Mouse (Mus musculus): ENCODE measurements around the gene Mta3. TPM values are rescaled to one million over a fixed set of nuclear protein-coding genes. Genes with fewer than 3 reads are reported as not detected.

Mta3 gene
- 46.2 and 49.0 TPM in 2 replicates for polyA plus RNA-seq (2016; fragmentation: Nextera tagmentation; extraction: Ambion mirVana)

DNA sequence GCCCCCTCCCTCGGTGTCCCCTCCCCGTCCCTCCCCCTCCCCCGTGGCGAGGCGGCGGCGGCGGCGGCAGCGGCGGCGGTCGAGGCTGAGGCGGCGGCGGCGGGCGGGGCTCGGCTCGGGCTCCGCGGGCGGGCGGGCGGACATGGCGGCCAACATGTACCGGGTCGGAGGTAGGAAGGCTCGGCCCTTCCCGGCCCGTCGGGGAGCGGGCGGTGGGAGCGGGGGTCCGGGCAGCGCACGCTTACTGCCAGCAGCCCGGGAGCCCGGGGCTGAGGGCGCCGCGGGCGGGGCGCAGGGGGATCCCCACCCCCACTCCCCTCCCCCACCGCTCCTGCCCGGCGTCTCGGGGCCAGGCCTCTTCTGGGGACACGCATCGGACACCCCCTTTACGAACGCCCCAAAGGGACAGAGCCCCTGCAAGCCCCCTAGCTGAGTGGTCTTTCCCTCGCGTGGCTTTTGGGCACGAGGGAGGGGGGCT, at the start of gene Mta3:
Gene Mta3, plus strand, starts transcription at position 48 of the 478 bp plus-strand sequence.
- DNase-seq (ENCODE audit: low spot score) = peak; percentile 78
- peaks cover 22% of the 10 kb centered on the region for H3K4me1 ChIP-seq
- no peaks in the 10 kb centered on the region for H3K27me3 ChIP-seq (ENCODE audit: low read depth, poor library complexity, severe bottlenecking)
- 0% methylated on average over 40 of the region's 56 CpGs for WGBS
- peak within 1 kb of the TSS; percentile 93 for H3K4me3 ChIP-seq
- peak within 1 kb of the TSS; percentile 99 for H3K27ac ChIP-seq
- H3K9me3 ChIP-seq (replicated peaks) = no peaks in the 10 kb centered on the region
- peaks cover 22% of the 10 kb centered on the region for H3K36me3 ChIP-seq

DNA sequence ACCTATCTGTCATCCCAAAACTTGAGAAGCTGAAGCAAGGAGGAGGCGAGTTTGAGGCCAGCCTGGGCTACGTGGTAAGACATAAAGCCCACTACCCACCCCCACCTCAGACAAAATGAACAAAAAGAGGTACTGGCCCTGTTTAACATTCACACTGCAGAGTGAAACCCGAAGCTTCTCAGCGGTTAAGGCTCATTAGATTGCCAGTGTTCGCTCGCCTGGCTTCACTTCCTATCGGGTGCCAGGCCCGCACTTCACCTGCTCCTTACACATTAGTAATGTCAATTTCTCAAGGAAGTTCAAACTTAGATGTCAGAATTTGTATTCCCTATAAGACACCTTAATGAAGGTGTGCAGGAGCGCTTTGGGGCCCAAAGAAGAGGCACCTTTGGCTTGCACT, 48.6 kb upstream of the Mta3 start:
- Histone ChIP-seq H3K4me1 (peaks cover 14% of the 10 kb centered on the region), H3K9me3 (replicated peaks) (no peaks in the 10 kb centered on the region), H3K27me3 (ENCODE audit: low read depth, poor library complexity, severe bottlenecking) (no peaks in the 10 kb centered on the region), H3K27ac (no peak overlapping the region), H3K4me3 (no peak overlapping the region), H3K36me3 (no peaks in the 10 kb centered on the region)
- no peak for DNase-seq (ENCODE audit: low spot score)
- WGBS = 73% methylated on average over 9 of the region's 9 CpGs

DNA sequence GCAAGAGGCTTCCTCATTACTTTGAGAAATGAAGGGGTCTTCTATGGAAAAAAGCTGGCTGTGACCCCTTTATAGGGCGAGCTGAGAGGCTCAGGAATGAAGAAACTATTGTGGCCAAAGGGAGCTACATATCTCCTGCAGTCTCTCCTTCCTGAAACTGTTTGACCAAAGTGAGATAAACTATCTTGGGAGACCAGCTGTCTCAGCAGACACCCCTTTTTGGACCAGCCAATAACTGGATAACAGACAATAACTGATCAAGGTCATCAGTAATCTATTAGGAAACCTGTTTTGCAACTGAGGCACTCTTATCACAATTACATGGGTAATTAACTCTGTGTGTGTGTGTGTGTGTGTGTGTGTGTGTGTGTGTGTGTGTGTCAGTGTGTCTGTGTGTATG, 47.0 kb upstream of the Mta3 start:
- whole genome bisulfite sequencing = 67% methylated on average over 1 of the region's 1 CpGs
- no peak for DNase-seq (ENCODE audit: low spot score)
- no peak overlapping the region for H3K4me3 ChIP-seq
- H3K9me3 ChIP-seq (replicated peaks) = no peaks in the 10 kb centered on the region
- H3K36me3 ChIP-seq = no peaks in the 10 kb centered on the region
- H3K4me1 ChIP-seq = peaks cover 14% of the 10 kb centered on the region
- no peak overlapping the region for H3K27ac ChIP-seq
- no peaks in the 10 kb centered on the region for H3K27me3 ChIP-seq (ENCODE audit: low read depth, poor library complexity, severe bottlenecking)

DNA sequence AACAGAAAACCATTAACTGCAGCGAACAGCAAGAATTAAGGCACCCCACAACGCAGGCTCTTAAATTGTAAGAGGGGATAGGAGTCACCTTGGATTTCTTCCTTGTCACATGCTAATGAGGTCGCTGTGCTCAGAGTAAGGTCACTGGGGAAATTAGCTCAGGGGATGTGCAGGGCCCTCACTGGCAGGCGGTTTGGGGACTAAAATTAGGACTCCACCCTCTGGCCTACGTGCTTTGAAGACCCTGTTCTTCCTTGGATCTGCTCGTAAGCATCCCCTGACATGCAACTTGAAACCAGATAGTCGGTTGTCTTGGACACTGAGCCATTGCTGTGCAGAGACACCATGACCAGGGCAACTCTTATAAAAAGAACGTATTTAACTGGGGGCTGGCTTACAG, 41.2 kb upstream of the Mta3 start:
- Histone ChIP-seq H3K4me1 (peaks cover 2% of the 10 kb centered on the region; the same call in 1 of the 2 replicates), H3K9me3 (replicated peaks) (no peaks in the 10 kb centered on the region), H3K4me3 (no peak overlapping the region), H3K36me3 (no peaks in the 10 kb centered on the region), H3K27me3 (ENCODE audit: low read depth, poor library complexity, severe bottlenecking) (no peaks in the 10 kb centered on the region), H3K27ac (no peak overlapping the region)
- DNase-seq (ENCODE audit: low spot score) = no peak
- 40% methylated on average over 8 of the region's 8 CpGs for WGBS

DNA sequence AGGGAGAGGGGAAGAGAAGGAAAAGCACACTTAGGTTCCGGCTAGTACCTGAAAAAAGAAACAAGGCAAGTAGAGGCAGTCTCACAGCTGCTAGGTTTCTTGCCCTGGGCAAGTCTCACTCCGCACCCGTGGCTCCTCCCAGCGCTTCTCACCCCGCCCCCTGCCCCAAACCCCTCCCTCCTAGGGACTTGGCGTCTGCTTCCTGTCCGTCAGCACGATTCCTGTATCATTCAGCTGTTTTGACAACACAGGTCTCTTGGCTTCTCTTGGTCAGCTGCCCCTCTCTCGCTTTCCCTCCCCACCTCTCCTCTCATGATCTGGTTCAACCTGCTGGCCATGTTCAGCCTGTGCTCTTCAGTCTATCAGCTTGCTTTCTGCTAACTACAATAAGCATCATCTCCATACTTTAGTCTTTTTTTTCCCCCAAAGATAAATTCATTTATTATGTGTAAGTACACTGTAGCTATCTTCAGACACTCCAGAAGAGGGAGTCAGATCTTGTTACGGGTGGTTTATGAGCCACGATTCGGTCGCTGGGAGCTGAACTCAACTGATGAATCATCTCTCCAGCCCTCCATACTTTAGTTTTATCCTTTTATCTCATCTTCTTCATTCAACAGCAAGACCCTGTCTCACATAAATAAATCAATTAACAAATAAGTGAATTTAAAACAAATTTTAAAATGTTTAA, 39.2 kb upstream of the Mta3 start:
- Histone ChIP-seq H3K9me3 (replicated peaks) (no peaks in the 10 kb centered on the region), H3K36me3 (no peaks in the 10 kb centered on the region), H3K27ac (no peak overlapping the region), H3K4me1 (peaks cover 2% of the 10 kb centered on the region; the same call in 1 of the 2 replicates), H3K4me3 (no peak overlapping the region), H3K27me3 (ENCODE audit: low read depth, poor library complexity, severe bottlenecking) (no peaks in the 10 kb centered on the region)
- no peak for DNase-seq (ENCODE audit: low spot score)
- 71% methylated on average over 13 of the region's 13 CpGs for WGBS

DNA sequence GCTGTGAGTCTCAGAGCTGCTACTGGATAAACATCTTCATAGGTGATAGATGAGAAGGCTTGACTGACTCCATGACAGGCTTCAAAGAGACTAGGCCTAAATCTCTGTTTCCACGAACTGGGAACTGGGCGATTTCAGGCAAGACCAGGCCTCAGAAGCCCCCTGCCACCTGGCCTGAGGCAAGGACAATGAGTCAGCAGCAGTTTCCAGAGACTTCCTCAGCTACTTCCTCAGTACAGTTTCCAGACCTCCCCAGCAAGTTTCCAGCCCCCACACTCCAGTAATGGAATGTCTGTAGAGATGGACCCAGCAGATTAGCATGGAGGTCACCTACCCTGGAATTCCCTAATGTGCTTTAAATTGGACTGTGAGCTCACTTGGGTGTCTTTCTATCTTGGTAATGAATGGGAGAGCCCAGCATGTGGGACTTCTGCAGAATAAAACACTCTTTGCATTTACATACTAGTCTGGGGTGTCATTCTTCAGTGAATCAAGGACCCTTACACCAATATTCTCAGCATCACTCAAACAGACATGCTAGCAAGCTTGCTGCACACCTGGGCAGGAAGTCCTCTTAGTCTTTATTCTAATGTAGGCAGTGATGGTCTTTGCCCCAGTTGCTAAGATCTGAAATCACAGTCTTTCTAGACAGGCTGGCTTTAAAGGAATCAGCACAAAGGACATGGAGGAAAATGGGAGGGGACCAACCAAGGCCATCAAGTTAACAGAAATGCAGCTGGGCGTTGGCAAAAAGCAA, 37.9 kb upstream of the Mta3 start:
- Histone ChIP-seq H3K4me1 (peaks cover 2% of the 10 kb centered on the region; the same call in 1 of the 2 replicates), H3K36me3 (no peaks in the 10 kb centered on the region), H3K9me3 (replicated peaks) (no peaks in the 10 kb centered on the region), H3K4me3 (no peak overlapping the region), H3K27ac (no peak overlapping the region), H3K27me3 (ENCODE audit: low read depth, poor library complexity, severe bottlenecking) (no peaks in the 10 kb centered on the region)
- no peak for DNase-seq (ENCODE audit: low spot score)
- WGBS = 91% methylated on average over 3 of the region's 3 CpGs

DNA sequence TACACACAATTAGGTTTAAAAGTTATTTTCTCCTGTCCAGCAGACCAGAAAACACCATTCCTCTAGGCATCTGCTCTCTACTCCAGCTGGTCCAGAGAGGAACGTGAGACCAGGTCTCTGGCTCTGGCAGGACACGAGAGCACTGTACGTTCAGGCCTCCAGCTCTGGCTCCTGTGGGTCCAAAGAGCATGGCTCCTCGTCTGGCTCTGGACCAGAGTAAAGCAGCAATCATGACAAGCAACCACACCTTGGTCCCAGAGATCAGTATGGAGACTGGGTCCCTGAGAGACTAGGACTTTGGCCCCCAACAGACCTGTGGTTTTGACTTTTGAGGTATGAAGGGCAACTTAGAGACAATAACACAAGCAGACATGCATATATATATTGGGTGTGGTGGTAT, 33.3 kb upstream of the Mta3 start:
- no peaks in the 10 kb centered on the region for H3K27me3 ChIP-seq (ENCODE audit: low read depth, poor library complexity, severe bottlenecking)
- no peaks in the 10 kb centered on the region for H3K36me3 ChIP-seq
- 87% methylated on average over 4 of the region's 4 CpGs for WGBS
- no peaks in the 10 kb centered on the region for H3K4me1 ChIP-seq
- H3K4me3 ChIP-seq = no peak overlapping the region
- no peaks in the 10 kb centered on the region for H3K9me3 ChIP-seq (replicated peaks)
- H3K27ac ChIP-seq = no peak overlapping the region
- no peak for DNase-seq (ENCODE audit: low spot score)

DNA sequence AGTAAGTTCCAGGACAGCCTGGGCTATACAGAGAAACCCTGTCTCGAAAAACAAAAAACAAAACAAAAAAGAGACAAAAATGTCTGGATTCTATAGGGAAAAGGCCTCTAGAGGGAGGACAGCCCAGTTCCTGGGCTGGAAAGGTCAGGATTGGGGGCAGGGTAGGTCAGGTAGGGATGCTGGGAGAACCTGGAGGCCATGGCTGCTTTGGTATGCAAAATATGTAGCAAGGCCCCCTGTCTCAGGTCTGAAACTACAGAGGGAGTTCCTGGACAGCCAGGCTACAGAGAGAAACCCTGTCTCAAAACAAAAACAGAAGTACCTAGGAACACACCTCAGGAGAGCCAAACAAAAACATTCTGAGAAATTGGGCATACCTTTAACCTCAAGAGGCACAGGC, 28.6 kb upstream of the Mta3 start:
- no peak for DNase-seq (ENCODE audit: low spot score)
- H3K4me1 ChIP-seq = no peaks in the 10 kb centered on the region
- H3K9me3 ChIP-seq (replicated peaks) = no peaks in the 10 kb centered on the region
- H3K36me3 ChIP-seq = no peaks in the 10 kb centered on the region
- H3K27me3 ChIP-seq (ENCODE audit: low read depth, poor library complexity, severe bottlenecking) = no peaks in the 10 kb centered on the region
- H3K27ac ChIP-seq = no peak overlapping the region
- H3K4me3 ChIP-seq = no peak overlapping the region
- 86% methylated on average over 1 of the region's 1 CpGs for WGBS

DNA sequence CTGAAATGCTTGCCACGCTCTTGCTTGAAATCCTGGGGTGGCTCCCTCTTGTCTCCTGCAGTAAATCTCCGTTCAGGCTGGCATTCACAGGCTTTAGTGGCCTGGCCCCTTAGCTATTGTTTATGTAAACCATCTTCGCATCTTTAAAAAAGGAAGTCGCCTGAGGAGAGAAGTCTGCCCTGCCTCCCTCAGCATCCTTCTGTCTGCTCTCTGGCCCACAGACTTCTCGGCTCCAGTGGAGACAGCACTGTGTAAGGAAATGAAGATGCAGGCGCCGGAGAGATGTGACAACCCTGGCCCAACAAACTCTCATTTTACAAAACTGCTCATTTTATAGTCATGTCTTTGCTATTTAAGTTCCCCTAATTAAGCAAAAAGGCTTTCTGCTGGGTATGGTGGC, 24.0 kb upstream of the Mta3 start:
- no peaks in the 10 kb centered on the region for H3K27me3 ChIP-seq (ENCODE audit: low read depth, poor library complexity, severe bottlenecking)
- H3K4me1 ChIP-seq = no peaks in the 10 kb centered on the region
- no peak for DNase-seq (ENCODE audit: low spot score)
- H3K27ac ChIP-seq = no peak overlapping the region
- H3K9me3 ChIP-seq (replicated peaks) = no peaks in the 10 kb centered on the region
- 66% methylated on average over 7 of the region's 7 CpGs for WGBS
- no peak overlapping the region for H3K4me3 ChIP-seq
- H3K36me3 ChIP-seq = no peaks in the 10 kb centered on the region

DNA sequence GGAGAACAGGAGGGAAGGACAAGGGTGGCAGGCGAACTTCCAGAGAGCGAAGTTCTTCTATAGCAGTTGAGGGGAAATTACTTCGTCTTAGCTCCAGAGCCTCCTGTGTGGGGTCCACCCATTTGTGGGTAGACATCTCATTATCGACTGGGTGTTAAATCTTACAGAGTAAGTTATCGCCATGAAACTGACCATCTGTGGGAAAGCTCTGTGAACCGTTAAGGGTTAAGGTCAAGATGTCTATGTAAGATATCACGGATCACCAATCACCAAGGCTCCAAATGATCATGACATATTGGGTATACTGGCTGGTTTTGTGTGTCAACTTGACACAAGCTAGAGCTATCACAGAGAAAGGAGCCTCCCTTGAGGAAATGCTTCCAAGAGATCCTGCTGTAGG, 21.5 kb upstream of the Mta3 start:
- Histone ChIP-seq H3K4me3 (no peak overlapping the region), H3K4me1 (no peaks in the 10 kb centered on the region), H3K9me3 (replicated peaks) (no peaks in the 10 kb centered on the region), H3K36me3 (no peaks in the 10 kb centered on the region), H3K27ac (no peak overlapping the region), H3K27me3 (ENCODE audit: low read depth, poor library complexity, severe bottlenecking) (no peaks in the 10 kb centered on the region)
- 89% methylated on average over 7 of the region's 7 CpGs for WGBS
- no peak for DNase-seq (ENCODE audit: low spot score)

DNA sequence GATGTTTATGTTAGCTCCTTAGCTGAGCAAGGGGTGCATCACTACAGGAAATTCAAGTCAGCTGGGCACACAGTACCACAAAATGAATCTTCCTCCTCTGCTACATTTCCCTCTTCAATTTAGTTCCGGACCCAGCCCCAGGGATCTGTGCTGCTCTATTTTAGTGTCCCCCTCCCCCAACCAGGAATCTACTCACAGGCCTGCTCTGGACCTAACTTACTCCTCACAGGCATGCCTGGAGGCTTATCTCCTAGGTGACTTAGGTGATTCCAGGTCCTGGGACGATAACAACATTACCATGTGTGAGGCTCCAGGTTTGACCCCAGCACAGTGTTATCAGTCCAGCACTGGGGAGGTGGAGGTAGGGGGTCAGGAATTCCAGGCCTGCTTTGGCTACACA, 15.5 kb upstream of the Mta3 start:
- H3K27me3 ChIP-seq (ENCODE audit: low read depth, poor library complexity, severe bottlenecking) = no peaks in the 10 kb centered on the region
- H3K36me3 ChIP-seq = no peaks in the 10 kb centered on the region
- no peaks in the 10 kb centered on the region for H3K9me3 ChIP-seq (replicated peaks)
- DNase-seq (ENCODE audit: low spot score) = no peak
- H3K4me1 ChIP-seq = no peaks in the 10 kb centered on the region
- H3K4me3 ChIP-seq = no peak overlapping the region
- WGBS = 65% methylated on average over 2 of the region's 2 CpGs
- no peak overlapping the region for H3K27ac ChIP-seq

DNA sequence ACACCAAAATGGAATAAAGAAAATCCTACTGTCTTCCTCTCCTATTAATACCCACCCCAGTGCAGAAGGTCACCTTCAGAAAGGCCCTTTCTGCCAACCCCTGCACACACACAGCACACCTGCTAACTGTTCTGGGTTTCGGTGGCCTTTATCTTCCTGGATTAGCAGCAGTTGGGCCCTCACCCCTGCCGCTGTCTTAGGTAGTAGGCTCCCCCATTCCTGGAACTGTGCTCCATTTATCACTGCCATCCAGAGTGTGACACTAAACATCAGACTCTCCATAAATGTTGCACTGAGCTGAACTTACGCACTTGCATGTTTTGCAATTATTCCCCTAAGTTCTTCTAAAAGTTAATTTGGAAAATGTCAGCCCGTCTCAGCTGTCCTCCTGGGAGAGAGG, 14.6 kb upstream of the Mta3 start:
- H3K4me1 ChIP-seq = no peaks in the 10 kb centered on the region
- DNase-seq (ENCODE audit: low spot score) = no peak
- H3K4me3 ChIP-seq = no peak overlapping the region
- H3K27me3 ChIP-seq (ENCODE audit: low read depth, poor library complexity, severe bottlenecking) = no peaks in the 10 kb centered on the region
- H3K36me3 ChIP-seq = no peaks in the 10 kb centered on the region
- no peak overlapping the region for H3K27ac ChIP-seq
- H3K9me3 ChIP-seq (replicated peaks) = no peaks in the 10 kb centered on the region
- 75% methylated on average over 4 of the region's 4 CpGs for WGBS

DNA sequence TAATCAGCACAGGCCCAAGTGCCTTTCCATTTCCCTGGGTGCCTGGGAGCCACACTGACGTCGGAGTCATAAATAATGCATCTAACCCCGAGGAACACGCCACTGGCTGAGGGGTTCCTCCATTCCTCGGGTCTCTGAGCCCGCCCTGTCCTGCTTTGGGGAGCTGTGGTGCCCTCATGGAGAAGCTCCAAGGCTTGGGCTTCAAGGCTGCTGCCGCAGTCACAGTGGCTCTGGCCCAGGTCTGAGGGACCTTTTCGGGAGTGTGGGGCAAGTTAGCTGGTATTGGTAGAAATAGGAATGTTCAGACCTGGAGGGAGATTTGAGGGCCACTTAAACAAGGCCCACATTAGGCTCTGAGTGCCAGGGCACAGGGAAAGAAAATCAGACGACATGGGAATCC, 12.0 kb upstream of the Mta3 start:
- no peak for DNase-seq (ENCODE audit: low spot score)

More for the DNA sequence above, 12.0 kb upstream of the Mta3 start:
- H3K27ac ChIP-seq = no peak overlapping the region
- H3K9me3 ChIP-seq (replicated peaks) = no peaks in the 10 kb centered on the region
- WGBS = 80% methylated on average over 9 of the region's 9 CpGs
- no peak overlapping the region for H3K4me3 ChIP-seq
- H3K36me3 ChIP-seq = no peaks in the 10 kb centered on the region
- no peaks in the 10 kb centered on the region for H3K4me1 ChIP-seq
- H3K27me3 ChIP-seq (ENCODE audit: low read depth, poor library complexity, severe bottlenecking) = no peaks in the 10 kb centered on the region

Measured in limb, embryonic 10.5 days (tissue).